Mouse (Mus musculus): ENCODE measurements around the gene 4930519P11Rik.

- TF ChIP-seq CTCF (IDR thresholded peaks at IDR 0.05; ENCODE audit: extremely low read depth, insufficient read depth, insufficient read length, insufficient replicate concordance) (no peak), POLR2A (IDR thresholded peaks at IDR 0.05; ENCODE audit: low read depth, low read length) (no peak)
These were observed 19.1 kb upstream of the 4930519P11Rik start for GRCm38 (mm10) chr2:154632203-154632780.

All from spleen, adult 2 months (tissue).